Mouse (Mus musculus) heart, postnatal 25 days (tissue): ENCODE measurements around the gene Faiml. TPM values are rescaled to one million over a fixed set of nuclear protein-coding genes. Genes with fewer than 3 reads are reported as not detected.

ENCODE experiments used
- DNase-seq: peaks from one replicate; pipeline ENCODE4 v3.0.0; 2022; ENCODE audit warnings: low spot score
- intact Hi-C: fragments of 180-260 bp; cut with DNase I; formaldehyde crosslinking; loops from one replicate; pipeline ENCODE4 v1.15.1; 2025
- total RNA-seq, 2 experiments: library from RNA; stranded (reverse); gene quantifications; 2 replicates each; pipeline ENCODE4 v1.2.3; 2021

Faiml gene
- total RNA-seq, 2 experiments from 2014 or later = not detected

DNA sequence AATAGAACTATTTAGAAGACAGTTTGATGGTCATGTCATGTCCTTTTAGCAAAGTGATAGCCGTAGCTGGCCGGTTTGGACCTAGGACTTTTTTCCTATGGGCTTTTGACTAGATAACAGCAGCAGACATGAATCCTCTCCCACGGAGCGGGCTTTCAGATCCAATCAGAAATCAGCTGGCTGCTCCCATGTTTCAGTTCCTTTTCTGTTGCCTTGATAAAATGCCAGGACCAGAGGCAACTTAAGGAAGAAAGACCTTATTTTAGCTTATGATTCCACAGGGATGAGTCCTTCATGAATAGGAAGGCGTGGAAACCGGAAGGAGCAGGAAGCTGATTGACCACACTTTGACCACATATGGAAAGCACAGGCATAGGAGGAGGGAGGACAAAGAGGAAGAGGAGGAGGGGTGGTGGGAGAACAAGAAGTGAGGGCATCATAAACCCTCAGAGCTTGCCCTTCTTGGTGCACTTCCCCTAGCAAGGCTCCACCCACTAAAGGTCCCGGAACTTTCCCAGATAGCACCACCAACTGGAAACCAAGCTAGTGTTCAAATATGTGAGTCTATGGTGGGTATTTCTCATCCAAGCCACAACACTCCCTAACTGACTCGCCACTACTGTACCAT is 53.9 kb downstream of the Faiml start:
- intact Hi-C loops = no loop called here
- DNase-seq = no peak

DNA sequence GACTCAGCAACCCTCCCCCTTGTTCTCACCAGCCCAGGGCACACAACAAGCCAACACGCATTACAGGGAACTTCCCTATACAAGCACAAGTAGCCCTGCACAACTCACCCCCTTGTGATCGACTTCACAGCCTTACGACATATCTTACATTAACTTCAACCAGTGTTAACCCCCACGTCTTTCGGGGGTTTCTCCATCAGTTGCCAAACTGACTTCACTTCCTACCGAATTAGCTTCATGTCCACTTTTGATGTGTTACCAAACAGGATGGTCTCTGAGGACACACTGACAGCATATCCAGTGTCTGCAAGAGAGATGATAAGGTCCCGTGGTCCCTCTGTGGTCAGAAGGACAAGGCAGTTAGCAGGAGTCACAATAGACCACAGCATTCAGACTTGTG is 54.9 kb downstream of the Faiml start:
- intact Hi-C loops = no loop called here
- no peak for DNase-seq

GRCm38 (mm10) chr9:99180272-99180671 is 56.8 kb downstream of the Faiml start:
- intact Hi-C loops = no loop called here
- no peak for DNase-seq

Other genes with a start within 250 kb of the Faiml start
- not detected for gene Gm1123, start 201.5 kb downstream of the Faiml start, total RNA-seq
- 10 to 100 TPM in 1 of 2 experiments, 1 to 10 TPM in 1; 9.2 to 10.1 TPM for gene Pik3cb, start 96.6 kb downstream of the Faiml start, total RNA-seq
- gene Cep70, start 6.1 kb upstream of the Faiml start, total RNA-seq = 1 to 10 TPM; 5.6 to 6.3 TPM
- under 1 TPM; 0.29 to 0.61 TPM for gene Esyt3, start 121.3 kb upstream of the Faiml start, total RNA-seq
- gene Mras, start 200.1 kb upstream of the Faiml start, total RNA-seq = 1 to 10 TPM; 4.8 to 6.8 TPM
- not detected for gene Nme9, start 214.2 kb upstream of the Faiml start, total RNA-seq